Mouse (Mus musculus) Muller cell, postnatal 12 days (primary cell): Measurements from ENCODE around the gene Brd2.
"Not testable (repeated sequence)": the region's sequence is repeated elsewhere in the genome, so short reads cannot be mapped to it uniquely, and the experiment has no call there.

Experiments used
- DNase-seq: peaks from one replicate; pipeline ENCODE4 v3.0.0-alpha.2; 2015; ENCODE audit errors: inconsistent ontology term

Gene Brd2

GRCm38 (mm10) chr17:34122188-34122984 lies at the start of gene Brd2:
Gene Brd2, minus strand, starts transcription at chr17:34122634.
- DNase-seq, result peak; percentile 99

DNA sequence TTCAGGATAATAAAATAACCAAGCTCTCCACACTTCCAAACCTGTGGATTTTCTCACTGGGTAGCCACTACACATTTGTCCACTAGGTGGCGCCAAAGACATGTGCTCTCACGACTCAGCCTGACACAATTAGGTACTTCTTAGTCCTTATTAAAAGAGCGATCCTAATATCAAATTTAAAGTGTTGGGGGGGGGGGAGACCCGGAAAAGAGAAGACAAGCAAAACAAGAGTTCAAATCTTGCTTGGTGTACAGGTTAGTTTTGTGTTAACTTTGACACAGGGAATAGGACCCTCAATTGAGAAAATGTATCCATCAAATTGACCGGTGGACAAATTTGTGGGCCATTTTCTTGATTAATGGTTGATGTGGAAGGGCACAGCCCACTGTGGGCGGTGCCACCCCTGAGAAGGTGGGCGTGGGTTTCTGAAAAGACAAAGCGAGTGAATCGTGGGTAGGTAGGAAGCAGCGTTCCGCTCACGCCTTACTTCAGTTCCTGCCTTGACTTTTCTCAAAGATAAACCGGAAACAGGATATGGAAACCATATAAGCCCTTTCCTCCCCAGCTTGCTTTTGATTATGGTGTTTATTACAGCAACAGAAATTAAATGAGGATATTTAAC lies 48.6 kb upstream of the Brd2 start:
- peak; percentile 33 for DNase-seq

GRCm38 (mm10) chr17:34170487-34170876 lies 48.0 kb upstream of the Brd2 start:
- no peak for DNase-seq

DNA sequence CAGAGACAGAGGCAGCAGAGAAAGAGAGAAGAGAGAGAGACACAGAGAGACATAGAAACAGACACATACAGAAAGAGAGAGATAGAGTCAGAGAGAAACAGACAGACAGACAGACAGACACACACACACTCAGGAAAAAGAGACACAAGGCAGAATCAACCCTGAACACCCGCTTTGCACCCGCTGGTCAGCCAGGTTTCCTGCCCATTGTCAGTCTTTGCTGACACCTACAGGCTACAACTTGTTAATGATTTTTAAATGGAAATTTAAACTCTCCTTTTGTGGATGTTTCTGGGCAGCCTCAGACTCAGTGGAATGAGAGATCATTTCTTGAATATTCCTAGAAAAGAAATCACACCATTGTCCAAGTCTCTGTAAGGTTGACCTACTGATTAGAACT lies 46.8 kb upstream of the Brd2 start:
- DNase-seq, result peak; percentile 34

DNA sequence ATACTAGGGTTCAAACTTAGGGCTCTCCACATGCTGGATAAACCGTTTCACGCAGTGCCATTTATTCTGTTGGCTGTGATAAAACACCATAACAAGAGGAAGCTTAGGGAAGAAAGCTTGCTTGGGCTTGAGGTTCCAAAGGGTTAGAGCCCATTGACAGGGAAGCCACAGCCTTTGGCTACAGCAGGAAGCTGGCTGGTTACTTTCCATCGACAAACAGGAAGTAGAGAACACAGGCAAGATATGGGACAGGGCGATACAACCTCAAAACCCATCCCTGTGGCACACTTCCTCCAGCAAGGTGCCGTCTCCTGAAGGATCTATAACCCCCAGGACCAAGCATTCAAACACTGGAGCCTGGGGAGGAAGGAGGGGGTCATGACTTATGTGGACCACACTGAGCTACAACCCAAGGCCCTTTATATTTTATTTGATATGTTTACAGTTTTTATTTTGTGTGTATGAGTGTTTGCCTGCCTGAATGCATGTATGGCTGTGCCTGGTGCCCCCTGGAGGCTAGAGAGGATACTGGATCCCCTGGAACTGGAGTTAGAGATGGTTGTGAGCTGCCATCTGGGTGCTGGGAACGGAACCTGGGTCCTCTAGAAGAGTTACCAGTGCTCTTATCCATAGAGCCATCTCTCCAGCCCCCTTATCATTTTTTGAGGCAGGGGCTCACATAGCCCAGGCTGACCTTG lies 42.7 kb upstream of the Brd2 start:
- DNase-seq, result no peak

GRCm38 (mm10) chr17:34164202-34164895 lies 41.9 kb upstream of the Brd2 start:
- DNase-seq, result peak; percentile 45

DNA sequence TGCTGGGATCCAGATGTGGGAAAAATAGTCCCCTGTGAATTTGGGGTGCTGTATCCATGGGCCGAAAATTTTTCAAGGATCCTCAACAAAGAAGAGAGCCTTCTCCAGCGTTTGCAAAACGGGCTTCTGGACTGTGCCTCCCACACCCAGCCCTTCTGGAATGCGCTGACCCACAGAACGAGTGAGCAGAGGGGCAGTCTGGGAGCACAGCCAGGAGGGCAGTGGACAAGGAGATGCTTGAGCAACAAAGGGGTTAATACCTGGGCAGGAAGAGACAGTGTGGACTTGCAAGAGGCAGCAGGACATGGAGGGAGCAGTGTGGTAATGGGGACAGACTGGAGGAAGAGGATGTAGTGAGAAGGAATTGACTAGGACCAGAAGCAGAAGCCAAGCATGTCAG lies 33.1 kb upstream of the Brd2 start:
- DNase-seq, result no peak

DNA sequence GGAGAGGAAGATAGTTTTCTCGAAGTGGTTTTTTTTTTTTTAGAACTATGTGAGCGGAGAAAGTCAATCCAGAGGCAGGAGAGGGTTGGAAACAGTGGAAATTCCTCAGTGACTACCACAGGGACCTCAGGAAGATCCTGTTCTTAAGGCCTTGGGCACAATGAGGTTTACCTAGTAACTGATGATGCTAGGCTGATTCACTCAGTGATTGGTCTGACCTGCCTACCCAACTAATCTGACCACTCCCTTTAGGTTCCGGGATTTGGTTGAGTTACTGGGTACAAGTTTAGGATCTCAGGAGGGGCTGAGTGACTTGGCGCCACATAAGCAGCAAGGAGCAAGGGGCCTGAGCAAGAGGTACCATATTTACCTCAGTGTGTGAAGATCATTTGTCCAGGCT lies 30.5 kb upstream of the Brd2 start, which contains the start of gene H2-DMb1:
Gene H2-DMb1 (plus strand): TSS at position 150 of the 400 bp plus-strand sequence.
- DNase-seq, result peak; percentile 67

DNA sequence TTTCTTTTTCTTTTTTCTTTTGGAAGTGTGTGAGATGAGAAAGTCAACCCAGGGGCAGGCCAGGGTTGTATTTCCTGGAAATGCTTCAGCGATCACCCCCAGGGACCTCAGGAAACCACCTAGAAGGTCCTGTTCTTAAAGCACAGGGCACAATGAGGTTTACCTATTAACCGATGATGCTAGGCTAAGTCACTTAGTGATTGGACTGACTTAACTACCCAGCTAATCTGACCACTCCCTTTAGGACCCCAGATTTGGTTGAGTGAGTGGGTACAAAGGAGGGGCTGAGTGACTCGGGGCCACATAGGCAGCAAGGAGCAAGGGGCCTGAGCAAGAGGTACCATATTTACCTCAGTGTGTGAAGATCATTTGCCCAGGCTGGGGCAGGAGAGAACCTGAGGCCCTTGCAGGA lies 22.5 kb upstream of the Brd2 start:
- DNase-seq, result no peak

DNA sequence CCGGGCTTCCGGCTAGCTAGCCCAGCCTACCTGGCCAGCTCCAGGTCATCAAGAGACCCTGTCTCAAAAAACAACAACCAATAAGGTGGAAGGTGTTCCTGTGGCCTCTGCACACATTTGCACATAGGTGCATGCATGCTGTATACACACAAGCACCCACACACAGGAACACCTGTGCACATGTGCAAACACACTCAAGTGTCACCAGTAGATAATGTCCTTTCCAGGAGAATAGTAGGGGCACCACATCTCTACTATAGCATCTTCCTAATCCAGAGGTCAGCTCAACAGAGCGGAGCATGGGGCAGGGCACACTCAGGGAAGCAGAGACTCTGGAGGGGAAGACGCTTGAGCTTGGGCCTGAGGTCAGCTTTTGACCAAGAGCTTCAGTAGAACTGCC lies 21.8 kb upstream of the Brd2 start:
- not testable (repeated sequence) for DNase-seq

GRCm38 (mm10) chr17:34143461-34143860 lies 21.0 kb upstream of the Brd2 start:
- DNase-seq, result no peak

GRCm38 (mm10) chr17:34143033-34143432 lies 20.6 kb upstream of the Brd2 start, which contains the start of gene H2-DMb2:
Gene H2-DMb2, plus strand, starts transcription at chr17:34143307.
- no peak for DNase-seq

DNA sequence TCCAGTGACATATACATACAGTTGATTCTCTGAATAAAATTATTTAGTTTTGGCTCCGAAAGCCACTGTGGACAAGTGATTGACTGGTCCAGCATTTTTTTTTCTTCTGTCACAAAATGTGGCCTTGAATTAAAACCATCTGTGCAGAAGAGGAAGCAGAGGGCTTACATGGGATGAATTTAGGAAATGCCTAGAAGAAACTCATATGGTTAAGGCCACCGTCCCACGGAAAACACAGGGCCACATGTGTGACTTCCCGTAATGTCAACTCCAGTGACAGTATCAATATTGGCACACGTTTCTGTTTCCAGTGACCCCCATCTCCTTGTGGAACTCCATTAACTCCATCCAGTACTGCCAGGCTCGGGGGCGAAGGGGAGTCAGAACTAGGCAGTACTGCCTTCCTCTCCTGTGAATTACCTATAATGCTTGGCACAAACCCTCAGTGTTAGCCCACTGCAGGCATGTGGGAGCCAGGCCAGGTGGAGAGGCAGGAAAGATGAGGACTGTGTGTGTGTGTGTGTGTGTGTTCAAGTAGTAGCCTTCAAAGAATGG lies 20.1 kb upstream of the Brd2 start:
- DNase-seq, result no peak

DNA sequence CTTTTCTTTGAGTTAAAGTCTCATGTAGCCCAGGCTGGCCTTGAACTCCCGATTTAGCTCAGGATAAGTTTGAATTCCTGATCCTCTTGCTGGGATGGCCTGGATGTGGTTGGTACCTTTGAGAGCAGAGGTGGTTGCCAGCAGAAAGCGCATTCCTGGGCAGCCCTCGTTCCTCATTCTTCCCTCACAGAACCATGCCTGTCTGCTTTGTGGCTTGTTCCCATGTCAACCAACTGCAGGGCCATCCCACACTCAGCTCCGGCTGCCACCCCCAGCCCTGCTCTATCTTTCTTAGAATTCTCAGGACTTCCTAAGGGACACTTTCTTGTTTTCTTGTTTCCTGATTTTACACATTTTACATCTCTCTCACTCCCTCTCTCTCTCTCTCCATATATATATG lies 19.0 kb upstream of the Brd2 start:
- DNase-seq, result peak; percentile 45

DNA sequence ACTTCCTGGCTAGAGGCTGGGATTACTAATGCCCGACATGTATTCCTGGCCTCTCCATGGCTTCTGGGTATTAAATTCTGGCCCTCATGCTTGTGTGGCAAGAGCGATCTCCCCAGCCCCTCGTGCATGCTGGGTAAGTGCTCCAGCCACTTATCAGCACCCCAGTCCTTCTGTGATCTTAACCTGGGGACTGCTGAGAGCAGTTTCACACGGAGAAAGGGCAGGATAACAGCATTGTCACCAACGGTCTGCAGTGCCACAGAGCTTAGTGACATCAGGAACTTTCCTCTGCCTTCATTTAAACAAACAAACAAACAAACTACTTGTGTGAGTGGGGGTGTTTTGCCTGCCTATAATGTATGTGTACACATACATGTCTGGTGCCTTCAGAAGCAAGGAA lies 17.8 kb upstream of the Brd2 start:
- DNase-seq, result no peak

DNA sequence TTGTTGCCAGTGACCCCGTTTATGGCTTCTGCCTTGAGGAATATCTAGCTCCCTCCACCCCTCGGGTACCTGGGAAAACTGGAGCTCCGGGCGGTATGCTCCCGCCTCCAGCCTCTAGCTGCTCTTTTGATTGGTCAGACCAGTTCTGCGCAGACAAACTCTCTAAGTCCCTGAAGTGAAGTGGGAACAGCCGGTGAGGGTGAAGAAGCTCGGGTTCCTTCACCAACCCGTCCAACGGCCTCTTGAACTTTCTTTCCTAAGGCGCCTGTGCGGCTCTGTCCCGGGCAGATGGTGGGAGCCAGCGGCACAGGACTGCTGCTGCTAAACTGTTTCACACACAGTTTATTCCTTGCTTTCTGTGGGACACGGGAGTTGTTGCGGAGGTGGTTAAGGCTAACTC lies 17.0 kb upstream of the Brd2 start:
- DNase-seq, result peak; percentile 63

DNA sequence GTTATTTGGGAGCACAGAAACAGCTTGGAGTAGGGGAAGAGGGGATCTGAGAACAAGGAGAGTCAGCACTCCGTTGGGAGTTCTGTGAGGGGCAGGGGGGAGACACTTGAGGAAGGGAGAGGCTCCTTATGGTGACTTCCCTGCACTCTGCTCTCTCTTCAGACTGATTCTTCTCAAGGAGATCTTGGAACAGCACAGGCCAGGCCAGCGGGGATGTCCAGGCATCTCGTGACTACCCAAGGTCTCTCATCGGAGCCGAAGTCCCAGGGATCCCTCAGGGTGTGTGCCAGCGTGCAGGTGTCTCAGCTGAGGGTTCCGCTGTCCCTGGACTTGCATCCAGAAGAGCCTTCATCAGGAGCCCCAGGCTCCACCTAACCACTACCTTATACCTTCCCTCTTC lies 16.2 kb upstream of the Brd2 start:
- no peak for DNase-seq

DNA sequence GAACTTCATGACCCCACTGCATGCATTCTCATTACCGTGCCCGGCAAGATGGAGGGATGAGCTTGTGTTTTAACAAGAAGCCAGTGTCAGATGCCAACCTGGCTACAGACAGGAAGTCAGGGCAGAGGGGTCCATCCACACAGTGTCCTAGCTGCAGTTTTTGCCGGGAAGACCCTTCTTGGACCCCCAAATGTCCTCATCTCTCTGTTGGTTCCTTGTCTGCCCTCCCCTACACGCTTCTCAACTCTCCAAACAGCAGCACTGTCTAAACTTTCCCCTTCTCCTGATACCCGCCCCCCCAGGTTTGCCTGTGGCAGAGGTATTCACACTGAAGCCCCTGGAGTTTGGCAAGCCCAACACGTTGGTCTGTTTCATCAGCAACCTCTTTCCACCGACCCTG lies 15.2 kb upstream of the Brd2 start:
- DNase-seq, result no peak

DNA sequence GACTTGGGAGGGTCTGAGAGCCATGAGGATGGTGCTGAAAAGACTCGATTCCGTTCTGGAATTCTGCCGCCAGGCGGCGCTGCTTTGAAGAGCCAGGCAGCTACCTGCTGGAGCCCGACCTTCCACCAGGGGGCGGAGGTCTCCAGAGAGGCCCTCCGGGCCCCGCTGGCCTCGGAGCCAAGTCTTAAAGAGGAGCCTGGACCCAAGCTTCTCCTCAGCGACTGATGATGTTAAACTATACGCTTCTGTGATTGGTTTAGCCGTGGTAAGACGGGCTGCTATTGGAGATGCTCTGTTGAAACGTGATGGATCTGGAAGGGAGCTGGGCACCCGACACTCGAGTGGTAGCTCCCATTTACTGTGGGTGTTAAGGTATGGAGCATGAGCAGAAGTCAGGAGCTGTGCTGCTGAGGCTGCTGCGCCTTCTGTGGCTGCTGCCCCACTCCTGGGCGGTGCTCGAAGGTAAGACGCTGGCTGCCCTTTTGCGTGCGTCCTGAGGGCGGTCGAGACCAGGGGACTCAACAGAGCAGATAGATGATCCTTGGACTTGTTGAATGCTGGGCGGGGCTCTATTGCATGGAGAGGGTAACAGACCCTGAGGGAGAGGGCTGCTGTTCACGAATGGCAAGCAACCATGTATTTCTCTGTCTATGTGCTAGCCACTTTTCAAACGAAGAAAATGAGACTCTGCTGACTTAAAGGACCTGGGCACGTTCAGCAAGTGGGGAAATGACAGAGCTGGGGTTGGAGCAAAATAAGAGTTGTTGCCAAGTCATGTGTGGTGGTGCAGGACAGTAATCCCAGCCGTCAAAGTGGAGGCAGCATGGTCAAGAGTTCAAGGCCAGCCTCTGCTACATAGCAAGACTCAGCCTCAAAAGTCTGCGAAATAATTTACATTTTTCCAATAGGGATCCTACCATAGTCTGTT lies 13.1 kb upstream of the Brd2 start:
- DNase-seq, result peak; percentile 98

- no peak for DNase-seq
These were observed 12.0 kb upstream of the Brd2 start for GRCm38 (mm10) chr17:34134451-34134850.

- DNase-seq, result no peak
These were observed 10.9 kb upstream of the Brd2 start for GRCm38 (mm10) chr17:34133289-34133688.
